Mouse (Mus musculus) frontal cortex, postnatal 14 days (tissue): ENCODE results near the gene Tbc1d13.

Experiments
- DNase-seq, 2 experiments: peaks; one replicate each; pipeline ENCODE4 v3.0.0; 2022; ENCODE audit warnings: low spot score in 2 of 2

The Tbc1d13 gene

DNA sequence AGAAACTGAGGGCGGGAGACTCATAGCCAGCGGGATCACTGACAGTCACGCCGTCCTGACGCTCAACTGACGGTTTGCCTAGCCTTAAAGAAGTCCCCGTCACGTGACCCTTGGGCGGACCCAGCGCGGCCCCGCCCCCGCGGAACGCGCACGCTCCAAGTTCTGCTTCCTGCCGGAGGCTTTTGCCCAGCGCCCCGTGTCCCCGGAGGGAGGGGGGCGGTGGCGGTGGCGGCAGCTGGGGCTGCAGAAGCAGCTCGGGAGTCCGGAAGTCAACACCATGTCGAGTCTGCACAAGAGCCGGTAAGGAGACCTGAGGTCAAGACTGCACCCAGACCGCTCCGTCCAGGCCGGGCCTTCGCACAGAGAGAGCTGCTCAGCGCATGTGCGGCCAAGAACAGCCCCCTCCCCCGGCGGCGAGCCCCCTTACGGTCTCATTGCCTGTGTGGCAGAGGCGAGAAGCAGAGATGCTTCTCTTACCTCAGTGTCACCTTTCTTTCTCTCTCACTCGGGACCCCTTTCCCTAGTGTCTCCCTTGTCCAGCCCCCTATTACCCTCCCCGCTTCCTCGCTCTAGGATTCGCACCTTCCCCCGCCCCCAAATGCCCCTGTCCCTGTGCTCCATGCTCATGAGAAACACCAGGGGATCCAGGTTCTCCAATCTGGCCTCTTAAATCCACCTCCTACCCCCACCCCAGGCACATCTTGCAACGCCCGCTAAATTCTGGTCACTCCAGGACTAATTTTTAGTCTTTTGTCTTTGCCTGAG lies at the start of gene Tbc1d13:
TSS of gene Tbc1d13 (plus strand) at position 134 of the 765 bp plus-strand sequence.
- DNase-seq = peak; percentile 94 to 98

DNA sequence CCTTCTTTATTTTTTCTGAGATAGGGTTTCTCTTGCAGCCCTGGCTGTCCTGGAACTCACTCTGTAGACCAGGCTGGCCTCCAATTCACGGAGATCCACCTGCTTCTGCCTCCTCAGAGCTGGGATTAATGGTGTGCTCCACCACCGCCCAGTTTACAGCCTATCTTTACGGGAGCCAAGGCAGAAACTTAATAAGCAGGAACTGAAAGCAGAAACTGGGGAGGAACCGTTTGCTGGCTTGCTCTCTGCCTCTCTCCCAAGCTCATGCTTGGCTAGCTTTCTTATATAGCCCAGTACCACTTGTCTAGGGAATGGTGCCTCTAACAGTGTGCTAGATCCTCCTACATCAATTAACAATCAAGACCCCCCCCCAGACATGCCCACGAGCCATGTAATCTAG lies 49.4 kb upstream of the Tbc1d13 start:
- DNase-seq = no peak

DNA sequence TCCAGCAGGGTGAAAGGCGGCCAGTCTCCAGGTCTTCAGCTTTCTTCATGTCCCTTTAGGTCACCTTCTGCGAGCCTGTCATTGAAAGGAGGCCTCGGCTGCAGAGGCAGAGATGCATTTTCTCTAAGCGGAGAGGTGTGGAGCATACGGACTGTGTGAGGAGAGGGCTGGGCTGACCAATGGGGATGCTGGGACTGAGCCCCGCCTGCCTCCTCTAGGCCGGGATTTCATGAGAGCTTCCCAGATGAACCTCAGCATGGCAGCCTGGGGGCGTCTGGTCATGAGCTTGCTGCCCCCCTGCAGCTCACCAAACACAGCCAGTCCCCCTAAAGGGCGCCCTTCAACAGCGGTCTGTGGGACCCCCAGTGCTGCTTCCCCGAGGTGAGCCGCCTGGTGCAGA lies 48.9 kb upstream of the Tbc1d13 start:
- no peak for DNase-seq

DNA sequence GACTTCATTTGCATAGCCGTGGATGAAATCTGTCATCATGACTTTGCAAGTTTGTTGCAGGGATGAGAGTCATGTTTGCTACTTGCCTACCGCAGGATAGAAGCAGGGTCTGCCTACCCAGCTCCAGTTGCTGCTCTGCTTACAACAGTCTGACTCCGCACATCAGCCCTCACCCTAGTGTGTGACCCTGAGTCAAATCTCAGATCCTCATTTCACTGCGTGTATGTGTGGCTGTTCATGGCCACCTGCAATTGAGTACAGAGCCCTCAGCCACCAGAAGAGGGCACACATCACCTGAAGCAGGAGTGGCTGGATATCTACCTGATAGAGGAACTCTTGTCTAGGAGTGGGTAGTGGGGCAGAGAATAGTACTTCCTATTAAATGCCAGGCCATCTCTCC lies 46.2 kb upstream of the Tbc1d13 start:
- no peak for DNase-seq

DNA sequence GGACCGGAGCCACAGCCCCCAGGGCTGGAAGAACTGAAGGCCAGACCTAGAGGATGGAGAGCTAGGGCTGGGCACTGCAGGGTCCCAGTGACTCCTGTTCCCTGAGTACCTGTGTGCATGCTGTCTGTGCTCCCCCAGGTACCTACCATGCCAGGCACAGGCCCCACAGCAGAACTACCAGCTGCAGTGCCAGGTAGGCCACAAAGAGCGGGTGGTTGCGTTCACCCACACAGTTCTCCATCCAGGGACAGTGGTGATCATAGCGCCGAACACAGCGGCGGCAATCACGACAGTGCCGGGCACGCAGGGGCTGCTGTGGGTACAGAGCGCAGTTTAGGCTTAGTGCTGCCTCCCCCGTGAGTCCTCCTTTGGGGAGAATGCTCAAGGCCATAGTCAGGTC lies 42.0 kb upstream of the Tbc1d13 start:
- DNase-seq = no peak

DNA sequence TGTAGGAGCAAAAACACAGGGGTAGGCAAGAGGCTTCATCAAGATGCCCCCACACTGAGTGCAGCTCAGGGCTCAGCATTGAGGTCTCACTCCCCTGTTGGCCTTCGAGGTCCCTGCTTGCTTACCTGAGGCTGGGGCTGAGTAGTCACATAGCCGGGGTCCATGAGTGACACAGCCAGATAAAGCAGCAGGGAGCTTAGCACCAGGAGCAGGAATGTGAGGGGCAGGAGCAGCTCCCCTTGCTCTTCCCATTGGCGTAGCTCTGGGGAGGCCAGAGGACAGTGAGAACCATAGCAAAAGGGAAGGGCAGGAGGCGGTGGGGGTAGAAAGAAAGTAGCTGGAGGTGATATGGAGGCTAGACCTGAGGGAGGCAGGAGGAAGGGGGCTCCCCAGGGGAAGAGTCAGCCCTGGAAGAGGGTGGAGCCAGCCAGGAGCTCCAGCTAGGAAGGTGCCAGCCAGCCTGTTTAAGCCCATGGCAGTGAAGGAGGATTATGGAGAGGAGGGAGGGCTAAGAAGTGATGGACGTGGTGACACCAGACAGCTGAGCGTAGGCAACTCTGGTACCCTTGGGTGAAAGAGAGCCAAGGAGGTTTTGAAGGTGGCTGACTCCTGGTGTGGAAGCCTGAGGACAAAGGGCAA lies 41.1 kb upstream of the Tbc1d13 start:
- DNase-seq = no peak

DNA sequence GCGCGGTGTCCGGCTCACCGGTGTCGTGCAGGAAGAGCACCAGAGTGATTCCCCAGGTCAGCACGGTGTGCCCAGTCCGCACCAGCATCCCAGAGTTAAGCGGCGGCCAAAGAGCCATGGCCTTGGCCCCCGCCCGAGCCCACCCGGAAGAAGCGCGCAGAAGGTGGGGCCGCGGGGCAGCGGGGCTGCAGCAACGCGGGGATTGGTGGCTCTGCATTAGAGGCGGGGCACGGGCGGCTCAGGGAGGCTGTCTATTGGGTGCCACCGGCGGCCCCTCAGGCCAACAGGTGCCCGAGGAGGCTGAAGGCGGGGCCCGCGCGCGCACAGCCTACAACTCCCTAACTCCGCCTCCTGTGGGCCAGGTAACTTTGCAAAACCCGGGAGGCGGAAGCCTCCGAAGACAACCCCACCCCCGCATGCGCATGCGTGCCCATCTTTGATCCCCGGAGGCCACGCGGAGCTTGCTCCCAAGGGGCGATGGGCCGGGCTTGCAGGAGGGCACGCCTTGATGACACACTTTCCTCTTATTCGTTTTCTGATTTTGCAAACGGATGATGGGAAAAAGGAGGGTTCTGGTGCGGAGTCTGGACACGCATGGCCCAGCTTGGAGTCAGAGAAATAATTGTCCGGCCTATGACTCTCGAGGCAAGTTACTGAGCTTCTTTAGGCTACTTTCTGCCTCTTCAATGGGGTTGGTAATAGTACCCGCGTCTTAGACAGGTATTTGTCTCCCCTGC lies 39.9 kb upstream of the Tbc1d13 start, which contains the start of gene Zdhhc12:
TSS of gene Zdhhc12 (minus strand) at position 178 of the 737 bp plus-strand sequence.
- DNase-seq = peak; percentile 92

DNA sequence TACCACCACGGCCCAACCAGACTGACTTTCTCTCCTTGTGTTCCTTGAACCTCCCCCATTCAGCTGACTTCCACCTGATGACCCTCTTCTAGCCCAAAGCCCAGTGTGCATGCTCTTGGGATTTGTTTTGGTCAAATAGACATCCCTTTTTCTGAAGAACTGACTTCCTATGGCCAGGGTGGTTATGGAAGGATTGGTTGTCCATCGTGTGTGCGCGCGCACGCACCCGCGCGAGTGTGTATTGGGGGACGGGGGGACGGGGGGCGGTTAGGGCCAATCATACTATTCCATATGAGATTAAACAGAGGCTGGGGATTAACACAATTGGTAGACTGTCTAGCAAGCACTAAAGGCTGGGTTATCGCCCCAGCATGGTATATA lies 39.3 kb upstream of the Tbc1d13 start:
- no peak for DNase-seq

DNA sequence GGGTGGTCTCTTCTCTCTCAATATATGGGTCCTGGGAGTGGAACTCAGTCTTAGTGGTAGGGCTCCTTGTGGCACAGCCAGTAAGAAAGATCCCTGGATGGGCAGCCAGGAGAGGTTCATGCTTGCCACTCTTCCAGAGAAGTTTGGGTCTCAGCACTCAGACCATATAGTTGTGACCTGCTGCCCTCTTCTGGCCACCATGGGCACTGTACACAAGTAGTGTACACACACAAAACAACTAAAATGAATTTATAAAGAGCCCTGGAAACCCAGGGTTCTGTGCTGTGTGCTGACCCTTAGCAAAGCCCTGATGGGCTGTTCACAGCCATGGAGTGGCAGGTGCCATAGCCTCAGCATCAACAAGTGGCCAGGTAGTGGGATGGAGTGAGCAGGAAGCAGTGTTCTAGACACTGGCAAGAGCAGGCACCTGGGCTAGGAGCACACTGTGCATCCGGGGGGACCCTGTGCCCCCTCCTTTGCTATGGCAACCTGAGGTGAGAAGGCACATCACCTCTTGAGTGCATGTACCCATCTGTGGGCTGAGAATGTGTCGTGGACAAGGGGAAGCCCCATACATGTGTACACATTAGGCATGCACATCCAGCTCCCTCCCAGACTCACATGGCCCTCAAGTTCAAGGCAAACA lies 37.5 kb upstream of the Tbc1d13 start:
- peak in 1 of 2 experiments; percentile 44 for DNase-seq

DNA sequence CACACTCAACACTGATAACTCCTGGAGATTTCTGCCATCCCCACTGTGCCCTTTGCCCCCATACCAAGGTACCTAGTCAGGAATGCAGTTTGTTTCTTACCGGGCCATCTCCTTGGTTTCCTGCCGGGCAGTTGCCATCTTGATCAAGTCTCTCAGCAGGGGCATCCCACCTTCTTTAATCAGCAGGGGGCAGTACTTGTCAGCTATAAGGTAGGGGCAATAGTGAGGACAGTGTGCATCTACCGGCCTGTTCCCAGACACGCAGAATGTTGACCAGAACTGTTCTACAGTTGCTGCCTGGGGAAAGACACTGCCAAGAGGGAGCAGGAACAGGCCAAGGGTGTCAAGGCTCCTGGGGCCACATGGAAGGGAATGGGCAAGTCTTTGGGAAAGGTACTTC lies 33.3 kb upstream of the Tbc1d13 start:
- DNase-seq = no peak

DNA sequence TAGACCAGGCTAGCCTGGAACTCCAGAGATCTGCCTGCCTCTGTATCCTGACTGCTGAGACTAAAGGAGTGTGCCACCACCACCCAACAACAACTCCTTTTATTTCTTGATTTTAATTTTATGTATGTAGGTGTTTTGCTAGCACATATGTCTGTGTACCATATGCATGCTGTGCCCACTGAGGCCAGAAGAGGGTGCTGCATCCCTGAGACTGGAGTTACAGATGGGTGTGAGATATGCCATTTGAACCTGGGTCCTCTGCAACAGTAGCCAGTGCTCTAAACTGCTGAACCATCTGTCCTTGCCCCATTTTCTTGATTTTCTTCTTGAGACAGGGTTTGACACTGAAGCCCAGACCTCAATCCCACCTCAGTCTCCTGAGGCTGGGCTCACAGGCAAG lies 27.2 kb upstream of the Tbc1d13 start:
- DNase-seq = no peak

DNA sequence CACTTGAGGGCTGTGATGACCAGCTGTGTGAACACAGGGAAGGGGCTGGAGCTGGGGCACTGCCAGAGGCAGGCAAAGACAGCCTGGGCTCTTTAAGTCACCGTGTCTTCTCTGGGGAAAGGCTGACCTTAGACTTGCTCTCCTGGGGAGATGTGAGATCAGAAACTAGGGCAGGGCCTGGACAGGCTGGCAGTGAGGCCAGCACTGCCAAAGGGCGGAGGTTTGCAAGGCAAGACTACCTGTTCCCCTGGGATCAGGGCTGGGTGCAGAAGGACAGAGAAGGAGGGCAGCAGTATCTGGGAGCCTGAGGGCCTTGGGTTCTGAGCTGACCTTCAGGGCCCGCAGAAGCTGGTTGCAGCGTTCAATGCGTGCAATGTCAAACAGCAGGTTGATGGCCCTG lies 25.9 kb upstream of the Tbc1d13 start:
- DNase-seq = no peak

DNA sequence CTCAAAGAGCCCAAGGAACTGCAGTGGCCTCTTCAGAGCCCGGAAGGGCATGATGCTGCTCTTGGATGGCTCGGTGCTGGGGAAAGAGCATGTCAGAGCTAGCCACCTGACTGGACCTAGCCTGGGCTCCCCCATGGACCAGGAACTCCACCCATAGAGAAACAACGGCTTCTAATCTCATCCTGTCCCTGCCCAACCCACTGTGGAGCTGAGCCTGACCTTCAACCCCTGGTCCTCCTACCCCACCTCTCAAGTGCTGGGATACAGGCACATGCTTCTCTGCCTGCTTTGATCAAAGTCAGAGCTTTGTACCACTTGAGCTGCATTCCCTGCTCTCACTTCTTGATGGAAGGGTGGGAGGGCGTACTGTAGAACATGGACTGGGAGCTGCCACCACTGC lies 25.3 kb upstream of the Tbc1d13 start:
- no peak for DNase-seq

DNA sequence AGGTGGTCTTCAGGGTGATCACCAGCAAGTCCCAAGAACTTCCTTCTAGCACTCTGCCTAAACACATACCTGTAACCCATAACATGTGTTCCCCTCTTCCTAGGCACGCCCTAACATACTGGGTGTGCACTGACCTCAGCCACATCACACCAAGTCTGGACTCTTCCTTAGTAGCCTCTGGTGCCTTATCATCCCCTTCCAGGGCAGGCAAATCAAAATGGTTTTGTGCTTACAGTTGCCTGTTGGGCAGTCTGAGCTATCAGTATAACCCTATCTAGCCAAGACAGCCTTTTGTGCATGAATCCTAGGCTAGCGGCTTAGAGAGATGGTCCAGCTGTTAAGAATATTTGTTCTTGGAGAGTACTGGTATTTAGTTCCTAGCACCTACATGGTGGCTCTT lies 22.0 kb upstream of the Tbc1d13 start:
- no peak for DNase-seq

DNA sequence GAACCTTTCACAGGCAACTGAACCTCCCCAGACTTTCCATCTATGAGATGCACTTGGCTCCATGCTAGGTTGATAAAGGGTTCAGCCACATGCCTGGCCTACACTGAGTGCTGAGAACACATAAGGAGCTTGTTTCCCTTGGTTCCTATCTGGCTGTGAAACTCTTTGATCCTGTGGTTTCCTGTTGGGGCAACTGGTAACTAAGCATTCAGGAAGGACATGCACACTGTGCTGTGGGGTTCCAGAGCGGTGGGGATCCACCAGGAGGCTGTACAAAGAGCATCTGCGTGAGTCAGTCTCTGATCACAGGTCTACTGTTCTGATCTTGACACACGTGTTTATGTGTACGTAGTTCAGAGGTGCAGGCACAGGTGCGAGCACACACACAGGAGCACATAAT lies 21.0 kb upstream of the Tbc1d13 start:
- DNase-seq = no peak

DNA sequence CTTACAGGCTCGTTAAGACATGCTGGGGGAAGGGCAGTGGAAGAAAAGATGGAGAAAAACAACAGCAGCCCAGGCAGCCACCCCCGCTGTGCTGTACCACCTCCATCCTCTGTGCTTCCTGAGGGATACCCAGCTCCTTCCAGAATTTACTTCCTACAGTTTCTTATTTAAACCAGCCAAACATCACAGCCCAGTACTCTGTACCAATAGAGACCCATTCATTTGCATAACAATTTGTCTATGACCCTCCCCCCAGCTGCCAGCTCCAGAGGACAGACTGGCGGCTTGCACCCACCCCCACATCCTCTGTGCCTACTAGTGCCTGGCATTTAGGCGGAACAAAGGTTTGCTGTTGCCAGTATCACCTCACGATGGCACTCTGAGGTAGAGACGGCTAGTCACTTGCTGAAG lies 13.9 kb upstream of the Tbc1d13 start:
- DNase-seq = peak; percentile 44 to 53

DNA sequence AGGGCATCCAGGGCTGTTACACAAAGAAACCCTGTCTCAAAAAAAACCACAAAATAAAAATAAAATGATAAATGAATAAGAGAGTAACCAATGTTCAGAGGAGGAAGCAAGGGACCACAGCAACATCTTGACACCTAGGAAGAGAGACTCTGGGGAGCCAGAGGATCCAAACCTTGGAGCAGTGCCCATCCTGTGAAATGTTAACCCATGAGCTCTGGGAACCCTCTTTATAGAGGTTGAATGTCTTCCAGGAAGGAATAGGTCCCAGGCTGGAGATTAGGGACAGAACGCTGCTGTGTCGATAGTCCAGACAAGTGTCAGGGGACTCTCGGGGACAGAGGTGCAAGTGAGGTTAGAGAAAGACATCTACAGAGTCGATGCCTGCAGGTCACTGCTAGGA lies 13.3 kb upstream of the Tbc1d13 start:
- DNase-seq = no peak

DNA sequence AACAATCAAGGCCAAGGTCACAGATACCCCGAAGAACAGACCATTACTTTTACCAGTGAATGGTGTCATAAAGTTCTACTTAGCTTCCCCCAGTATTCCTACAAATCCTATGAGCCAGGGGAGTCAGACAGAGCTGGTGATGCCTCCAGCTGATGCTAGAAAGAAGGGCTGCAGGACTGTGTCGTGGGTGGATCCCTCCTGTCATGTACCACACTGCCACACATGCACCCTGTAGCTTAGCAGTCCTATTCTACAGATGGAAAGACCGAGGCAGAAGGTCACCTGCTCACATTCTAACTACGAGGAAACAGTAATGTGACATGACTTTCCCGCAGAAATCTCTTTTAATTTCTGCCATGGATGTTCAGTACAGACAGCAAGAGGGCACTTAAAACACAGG lies 10.8 kb upstream of the Tbc1d13 start:
- no peak for DNase-seq

DNA sequence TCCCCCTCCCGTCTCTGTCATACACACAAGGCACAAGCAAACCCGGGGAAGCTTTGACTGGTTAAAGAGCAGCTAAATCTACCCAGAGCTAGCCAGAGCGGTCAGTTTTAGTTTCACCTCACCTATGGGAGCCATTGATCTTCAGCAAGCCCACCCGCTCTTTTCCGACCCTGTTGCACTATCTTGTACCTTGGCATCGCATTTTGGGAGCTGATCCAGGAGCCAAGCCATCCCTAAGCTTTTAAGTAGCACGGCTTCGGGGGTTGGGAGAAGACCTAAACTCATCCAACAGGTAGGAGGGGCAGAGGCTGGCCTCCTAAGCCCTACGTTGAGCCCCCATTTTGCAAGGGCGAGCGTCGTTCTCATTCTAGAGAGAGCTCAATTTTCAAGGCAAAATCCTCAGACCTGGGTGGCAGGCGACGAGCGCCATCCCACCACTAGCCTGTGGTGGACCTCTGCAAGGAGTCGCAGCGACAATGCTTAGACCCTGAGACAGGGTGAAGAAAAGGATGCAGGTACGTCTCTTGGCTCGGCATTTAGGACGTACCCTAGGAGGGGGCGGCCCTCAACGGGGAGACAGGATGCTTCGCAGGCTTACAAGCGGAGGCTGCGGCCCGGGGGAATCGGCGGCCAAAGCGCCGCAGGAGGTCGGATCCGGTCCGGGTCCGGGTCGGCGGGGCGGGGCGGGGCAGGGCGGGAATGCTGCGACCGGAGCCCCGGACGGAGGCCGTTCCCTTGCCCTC lies 9.6 kb upstream of the Tbc1d13 start:
- peak in 1 of 2 experiments; percentile 27 for DNase-seq

DNA sequence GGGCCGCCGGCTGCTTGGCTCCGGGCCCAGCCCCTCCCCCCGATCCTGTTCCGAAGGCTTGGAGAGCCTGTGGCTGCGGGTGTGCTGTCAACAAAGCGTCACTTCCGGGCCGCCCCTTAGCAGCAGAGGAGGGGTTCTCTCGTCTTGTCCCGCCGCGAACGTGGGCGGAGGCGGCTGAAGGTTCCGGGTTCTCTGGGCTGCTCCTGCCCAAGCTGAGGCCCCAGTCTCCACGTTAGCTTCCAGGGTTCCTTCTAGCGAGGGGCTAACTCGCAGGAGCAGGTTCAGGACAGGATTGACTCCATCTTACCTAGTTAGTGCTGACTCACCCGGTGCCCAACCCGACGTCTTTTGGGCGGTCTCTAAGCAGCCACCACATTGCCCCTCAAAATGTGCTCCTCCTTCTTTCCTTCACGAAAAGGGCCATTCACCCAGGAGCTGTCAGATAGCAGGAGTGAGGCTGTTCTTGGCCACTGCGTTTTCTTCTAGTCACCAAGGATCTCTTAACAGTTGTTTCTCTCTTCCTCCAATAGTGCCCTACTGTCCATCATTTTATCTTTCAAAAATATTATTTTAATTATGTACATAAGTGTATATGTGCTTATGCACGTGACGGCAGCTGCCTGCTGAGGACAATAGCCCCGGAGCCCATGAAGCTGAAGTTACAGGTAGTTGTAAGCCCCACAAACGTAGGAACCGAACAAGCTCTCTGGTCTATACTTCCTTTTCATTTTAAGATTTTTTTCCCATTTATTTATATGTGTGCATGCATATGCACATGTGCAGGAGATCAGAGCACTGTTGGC lies 8.9 kb upstream of the Tbc1d13 start, which contains the start of gene Zer1:
TSS of gene Zer1 (minus strand) at position 114 of the 803 bp plus-strand sequence.
- peak; percentile 89 to 91 for DNase-seq

DNA sequence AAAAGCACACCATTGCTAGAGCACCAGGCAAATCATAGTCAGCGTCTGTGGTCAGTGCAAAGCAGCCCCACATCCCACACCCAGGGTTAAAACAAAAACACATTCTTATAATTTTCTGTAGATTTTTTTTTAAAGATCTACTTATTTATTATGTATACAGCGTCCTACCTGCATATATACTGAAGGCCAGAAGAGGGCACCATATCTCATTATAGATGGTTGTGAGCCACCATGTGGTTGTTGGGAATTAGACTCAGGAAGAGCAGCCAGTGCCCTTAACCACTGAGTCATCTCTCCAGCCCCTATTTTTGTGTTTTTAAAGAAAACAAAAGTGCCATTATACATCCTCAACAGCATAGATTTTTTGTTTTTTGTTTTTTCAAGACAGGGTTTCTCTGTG lies 4.8 kb upstream of the Tbc1d13 start:
- DNase-seq = no peak
